Mouse (Mus musculus) kidney, adult 9 months (tissue): ENCODE measurements at regions not wholly inside any gene's neighbourhood (a gene's known extent, or its start where the extent isn't known, plus 50 kb on each side); places are given as distances from the start of the nearest gene placed in this dataset.

Experiments used
- DNase-seq: peaks from one replicate; pipeline ENCODE4 v3.0.0; 2022

- DNase-seq: peak; percentile 10
Measured at GRCm38 (mm10) chr13:107239035-107239387, 217.1 kb upstream of the Kif2a start.

GRCm38 (mm10) chr13:107238364-107239034, 216.6 kb upstream of the Kif2a start:
- DNase-seq: no peak

GRCm38 (mm10) chr13:107219456-107219855, 197.5 kb upstream of the Kif2a start:
- DNase-seq: peak; percentile 19

DNA sequence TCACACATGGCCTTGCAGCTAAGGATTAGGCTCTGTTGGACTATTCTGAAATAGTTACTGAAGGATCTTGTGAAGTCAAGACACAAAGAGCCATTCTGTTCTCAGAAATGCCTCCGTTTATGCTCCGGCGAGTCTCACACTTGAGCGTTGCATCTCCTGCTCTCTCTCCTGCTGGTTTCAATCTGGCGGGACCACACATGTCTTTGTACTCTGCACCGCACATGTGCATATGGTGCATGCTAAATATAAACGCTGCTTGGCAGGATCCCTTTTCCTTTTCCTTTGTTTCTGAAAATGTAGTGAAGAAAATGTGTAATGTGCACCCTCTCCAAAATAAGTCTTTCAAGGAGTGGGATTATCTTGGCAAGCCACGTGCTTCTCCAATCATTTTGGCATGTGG, 196.4 kb upstream of the Kif2a start:
- DNase-seq: no peak

DNA sequence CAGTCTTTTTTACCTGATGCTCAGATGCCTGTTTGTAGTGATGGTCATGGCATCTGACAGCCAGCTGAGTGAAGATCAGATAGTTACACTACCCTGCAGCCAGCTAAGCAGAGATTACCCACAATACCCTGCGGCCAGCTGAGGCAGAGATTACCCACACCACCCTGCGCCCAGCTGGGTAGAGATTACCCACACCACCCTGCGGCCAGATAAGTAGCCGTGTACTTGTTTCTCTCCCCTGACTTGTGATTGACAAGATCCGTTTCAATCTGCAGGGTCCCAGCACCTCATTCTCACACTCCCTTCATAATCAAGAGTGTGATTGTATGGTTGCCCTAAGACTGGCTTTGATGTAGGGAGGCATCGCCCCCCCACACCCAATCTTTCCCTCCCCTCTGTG, 195.9 kb upstream of the Kif2a start:
- DNase-seq: no peak

- DNase-seq: no peak
Measured at GRCm38 (mm10) chr13:107213281-107213680, 191.4 kb upstream of the Kif2a start.

GRCm38 (mm10) chr13:107210676-107211075, 188.8 kb upstream of the Kif2a start:
- no peak for DNase-seq

- DNase-seq: peak; percentile 45
Measured at GRCm38 (mm10) chr13:107207354-107208181, 185.6 kb upstream of the Kif2a start.

DNA sequence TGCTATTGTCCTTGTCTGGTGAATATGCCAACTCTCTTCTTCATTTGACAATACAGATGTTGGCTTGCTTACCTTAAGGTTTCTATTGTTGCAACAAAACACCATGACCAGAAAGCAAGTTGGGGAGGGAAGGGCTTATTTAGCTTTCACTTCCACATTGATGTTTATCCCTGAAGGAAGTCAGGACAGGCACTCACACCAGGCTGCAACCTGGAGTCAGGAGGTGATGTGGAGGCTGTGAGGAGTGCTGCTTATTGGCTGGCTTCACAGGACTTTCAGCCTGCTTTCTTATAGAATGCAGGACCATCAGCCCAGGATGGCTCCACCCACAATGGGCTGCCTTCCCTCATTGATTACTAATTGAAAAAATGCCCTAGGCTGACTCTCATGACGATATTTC, 177.9 kb upstream of the Kif2a start:
- no peak for DNase-seq

- no peak for DNase-seq
Measured at GRCm38 (mm10) chr13:107193426-107193825, 171.5 kb upstream of the Kif2a start.

- no peak for DNase-seq
Measured at GRCm38 (mm10) chr13:107187258-107187878, 165.4 kb upstream of the Kif2a start.

- DNase-seq: peak; percentile 53
Measured at GRCm38 (mm10) chr13:107182544-107182943, 160.6 kb upstream of the Kif2a start.

DNA sequence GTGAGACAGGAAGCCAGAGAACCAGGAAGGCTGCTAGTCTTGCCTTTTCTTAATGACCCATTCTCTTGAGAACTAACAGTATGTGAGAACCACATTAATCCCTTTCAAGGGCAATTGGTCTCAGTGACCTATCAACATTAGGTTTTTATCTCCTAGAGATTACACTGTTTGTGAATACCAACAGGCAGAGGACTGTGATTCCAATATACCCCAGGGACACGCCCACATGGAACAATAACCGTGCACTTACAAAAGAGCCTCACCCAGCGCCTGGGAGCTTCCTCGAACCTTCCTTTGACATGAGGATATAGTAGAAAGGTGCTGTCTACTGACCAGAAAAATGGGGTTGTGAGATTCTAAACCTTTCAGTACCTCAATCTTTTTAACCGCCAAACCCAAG, 157.6 kb upstream of the Kif2a start:
- no peak for DNase-seq

DNA sequence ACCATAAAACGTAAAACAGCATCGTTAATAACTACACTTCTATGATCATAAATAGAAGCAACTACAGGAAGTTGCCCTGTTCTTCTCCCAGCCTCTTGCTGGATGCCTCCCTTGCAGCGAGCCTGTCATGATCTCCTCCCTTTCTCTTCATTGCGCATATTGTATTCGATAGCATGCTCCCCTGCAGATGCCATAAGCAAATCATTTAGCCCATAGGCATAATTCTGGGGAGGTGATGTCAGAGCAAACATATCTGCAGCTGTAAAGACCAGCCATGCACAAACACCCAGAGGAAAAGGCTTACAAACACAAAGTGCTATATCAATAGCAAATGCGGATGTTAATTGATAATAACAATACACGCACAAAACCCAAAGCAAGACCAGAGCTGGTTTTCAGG, 155.7 kb upstream of the Kif2a start:
- no peak for DNase-seq

GRCm38 (mm10) chr13:107175891-107176290, 154.0 kb upstream of the Kif2a start:
- no peak for DNase-seq

- DNase-seq: peak; percentile 28
Measured at GRCm38 (mm10) chr13:107168599-107169149, 146.7 kb upstream of the Kif2a start.

DNA sequence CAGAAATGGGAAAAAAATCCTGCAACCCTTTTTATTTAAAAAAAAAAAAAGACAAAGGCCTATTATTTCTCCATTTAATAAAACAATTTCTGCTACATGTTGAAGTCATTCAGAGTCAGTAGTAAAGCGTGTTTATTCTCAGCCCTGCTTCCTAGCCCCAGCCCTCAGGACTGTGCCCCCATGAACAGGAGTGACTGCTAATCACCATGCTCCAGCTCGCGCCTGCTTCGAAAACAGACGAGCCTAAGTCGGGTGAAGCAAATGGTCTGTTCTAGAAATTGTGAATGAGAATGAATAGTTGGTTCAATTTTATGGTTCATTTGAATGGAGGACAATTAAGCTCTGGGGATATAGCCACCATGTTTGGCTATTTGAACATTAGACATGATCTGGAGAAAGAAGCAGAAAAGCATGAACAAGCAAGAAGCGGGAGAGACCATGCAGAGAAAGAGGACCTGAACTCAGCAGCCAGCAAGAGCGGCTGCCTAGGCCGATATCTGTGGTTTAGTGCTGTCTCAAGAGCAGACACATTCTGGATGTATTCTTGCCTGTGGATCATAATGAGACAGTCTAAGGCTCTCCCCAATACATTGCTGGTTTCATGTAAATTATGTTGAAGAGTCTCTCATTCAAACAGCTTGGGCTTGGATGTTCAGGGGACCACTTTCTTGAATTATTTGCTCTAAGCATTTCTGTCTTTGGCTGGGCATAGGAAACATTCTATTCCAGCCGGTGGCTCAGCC, 146.1 kb upstream of the Kif2a start:
- DNase-seq: no peak

GRCm38 (mm10) chr13:107151548-107151947, 129.6 kb upstream of the Kif2a start:
- no peak for DNase-seq

DNA sequence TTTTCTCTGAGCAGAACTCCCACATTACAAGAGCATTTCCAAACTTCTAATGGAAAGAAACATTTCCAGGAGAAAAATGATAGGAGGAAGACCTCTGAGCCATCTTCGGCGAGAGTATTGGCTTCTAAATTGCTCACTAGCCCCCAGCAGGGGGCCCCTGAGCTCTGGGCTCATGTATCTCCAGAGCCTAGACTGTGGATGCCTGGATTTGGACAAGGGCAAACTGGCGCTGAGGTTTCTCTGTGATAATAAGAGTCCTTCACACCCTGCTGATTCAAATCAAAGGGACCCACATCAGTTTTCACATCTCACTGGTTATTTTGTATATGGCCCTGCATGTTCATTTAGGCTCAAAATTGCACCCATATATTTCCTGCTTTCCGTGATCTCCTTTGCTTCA, 119.3 kb upstream of the Kif2a start:
- no peak for DNase-seq

GRCm38 (mm10) chr13:107134125-107134524, 112.2 kb upstream of the Kif2a start:
- no peak for DNase-seq

DNA sequence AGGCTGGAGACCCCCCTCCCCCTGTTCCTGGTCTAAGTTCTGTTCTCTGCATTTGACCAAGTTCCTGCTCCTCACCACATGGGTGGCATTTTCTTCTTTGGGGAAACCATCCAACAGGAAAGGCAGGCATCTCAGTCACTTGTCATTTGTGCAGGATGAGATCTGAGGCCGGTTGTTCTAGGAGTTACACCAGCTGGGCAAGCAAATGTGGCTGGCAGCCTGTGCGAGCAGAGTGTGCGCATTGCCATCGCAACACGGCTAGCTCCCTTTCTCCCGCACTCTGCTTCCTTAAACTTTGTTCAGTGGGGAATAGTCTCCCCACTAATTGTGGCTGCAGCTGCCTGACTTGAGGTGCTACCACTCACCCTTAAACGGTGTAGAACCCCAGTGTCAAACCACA, 104.7 kb upstream of the Kif2a start:
- DNase-seq: no peak

GRCm38 (mm10) chr13:107124130-107124668, 102.3 kb upstream of the Kif2a start:
- no peak for DNase-seq
